Mouse (Mus musculus) cerebellum, adult 9-10 months (tissue): ENCODE measurements around the gene Zfp641.
A peak's percentile ranks its signal among the peaks of the same experiment; 100 is the strongest.

ENCODE experiments used
- DNase-seq: peaks from one replicate; pipeline ENCODE4 v3.0.0; 2022

Zfp641 gene

GRCm38 (mm10) chr15:98295628-98296551, at the start of gene Zfp641:
TSS of gene Zfp641 (minus strand) at chr15:98296161.
- peak; percentile 43 for DNase-seq

GRCm38 (mm10) chr15:98340887-98341286, 44.9 kb upstream of the Zfp641 start, which contains the start of gene Olfr284:
TSS of gene Olfr284 (minus strand) at chr15:98340987.
- no peak for DNase-seq

- no peak for DNase-seq
These were observed 21.3 kb upstream of the Zfp641 start, which contains the start of gene Olfr285 for GRCm38 (mm10) chr15:98317177-98317724. TSS of gene Olfr285 (minus strand) at chr15:98317353.

DNA sequence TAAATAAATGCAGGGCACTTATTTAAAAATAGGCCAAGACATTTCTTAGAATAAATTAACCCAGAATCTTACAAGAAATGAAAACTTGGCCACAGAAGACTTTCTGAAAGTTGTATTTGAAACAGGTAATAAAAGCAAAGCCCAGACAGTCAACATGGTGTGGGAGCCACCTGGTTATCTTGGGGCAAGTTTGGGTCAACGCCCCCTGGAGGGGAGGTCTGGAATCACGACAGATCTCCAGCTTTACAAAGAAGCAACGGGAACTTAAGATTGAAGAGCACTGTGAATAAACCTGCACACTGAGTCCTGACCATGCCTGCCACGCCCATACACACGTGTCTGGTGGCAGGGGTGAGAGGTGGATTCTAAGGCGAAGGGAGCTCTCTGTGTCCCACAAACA, 19.7 kb upstream of the Zfp641 start:
- DNase-seq, result no peak

DNA sequence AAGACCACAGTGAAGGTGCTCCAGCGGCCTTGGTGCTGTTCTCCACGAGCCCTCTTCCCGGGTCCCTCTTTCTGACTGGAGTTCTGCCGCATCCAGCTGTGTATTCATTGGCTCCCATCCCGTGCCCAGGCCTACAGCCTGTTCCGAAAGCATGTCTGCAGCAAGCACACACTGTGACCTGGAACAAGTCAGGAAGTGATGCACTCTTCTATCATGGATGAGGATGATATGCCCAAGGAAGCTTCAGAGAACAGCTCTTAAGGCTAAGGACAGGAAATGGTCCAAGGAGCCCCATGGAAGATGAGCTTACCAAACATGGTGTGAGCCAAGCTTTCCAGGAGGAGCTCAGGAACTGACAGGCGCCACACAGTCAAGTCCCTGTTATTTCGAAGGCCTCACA, 2.3 kb downstream of the Zfp641 start:
- no peak for DNase-seq

DNA sequence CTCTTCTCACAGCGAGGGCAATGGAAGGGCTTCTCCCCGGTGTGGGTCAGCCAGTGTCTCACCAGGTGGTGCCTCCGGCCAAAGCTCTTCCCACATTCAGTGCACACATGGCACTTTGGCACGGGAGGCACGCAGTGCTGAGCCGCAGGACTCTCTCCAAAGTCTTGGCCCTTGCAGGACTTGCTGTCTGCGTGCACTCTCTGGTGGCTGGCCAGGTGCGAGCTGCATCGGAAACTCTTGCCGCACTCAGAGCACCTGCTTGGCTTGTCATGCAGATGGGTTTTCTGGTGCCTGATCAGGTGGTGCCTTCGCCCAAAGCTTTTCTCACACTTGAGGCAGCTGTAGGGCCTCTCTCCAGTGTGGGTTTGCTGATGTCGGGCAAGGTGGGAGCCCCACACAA, 7.4 kb downstream of the Zfp641 start:
- peak; percentile 36 for DNase-seq

- DNase-seq, result no peak
These were observed 9.5 kb downstream of the Zfp641 start for GRCm38 (mm10) chr15:98286418-98286817.

DNA sequence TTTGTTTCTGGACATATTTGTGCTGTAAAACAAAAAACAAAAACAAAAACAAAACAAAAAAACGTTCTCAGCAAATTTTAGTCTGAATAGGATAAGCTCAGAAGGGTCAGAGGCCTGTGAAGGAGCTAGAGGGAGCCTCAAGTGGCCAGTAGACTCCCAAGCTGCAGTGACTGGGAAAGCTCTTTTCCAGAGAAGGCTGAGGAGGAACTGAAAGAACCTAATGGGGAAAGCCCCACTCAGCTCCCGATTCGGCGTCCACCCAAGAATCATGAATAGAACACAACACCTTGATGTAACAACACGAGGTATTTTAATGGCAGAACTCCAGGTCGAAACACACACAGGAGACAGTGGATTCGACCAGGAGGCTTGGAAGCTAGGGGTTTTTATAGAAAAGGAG, 38.2 kb downstream of the Zfp641 start:
- DNase-seq, result no peak

GRCm38 (mm10) chr15:98257193-98257592, 38.8 kb downstream of the Zfp641 start, which contains the start of gene H1fnt:
TSS of gene H1fnt (minus strand) at chr15:98257293.
- no peak for DNase-seq

- peak; percentile 39 for DNase-seq
These were observed 39.7 kb downstream of the Zfp641 start for GRCm38 (mm10) chr15:98256271-98256670.
